Mouse (Mus musculus) CH12.LX (cell line): ENCODE results near the gene Olfr571. TPM values are rescaled to one million over a fixed set of nuclear protein-coding genes. Genes with fewer than 3 reads are reported as not detected.

ENCODE experiments used
- DNase-seq: peaks from one replicate; pipeline ENCODE4 v3.0.0-alpha.2; 2013; ENCODE audit errors: extremely low read depth
- H3K27ac ChIP-seq: 2 replicates; pipeline ENCODE4 v1.5.1; 2012; ENCODE audit warnings: low read depth, mild to moderate bottlenecking, control low read depth, moderate library complexity; ENCODE audit not compliant: insufficient read depth
- H3K27me3 ChIP-seq: replicated peaks from 2 replicates; pipeline ENCODE3; 2012; ENCODE audit warnings: inconsistent platforms
- H3K36me3 ChIP-seq, 2 experiments: replicated peaks in 1 of 2; 2 replicates each; pipeline versions ENCODE3 to v1.6.1; 2012; ENCODE audit warnings: inconsistent platforms in 1 of 2, low read length in 1 of 2, mild to moderate bottlenecking in 1 of 2, mixed read lengths in 1 of 2, moderate library complexity in 1 of 2; ENCODE audit not compliant: control insufficient read depth in 1 of 2, insufficient read depth in 1 of 2
- H3K4me1 ChIP-seq, 2 experiments: 2 replicates each; pipeline ENCODE4 v1.6.1; 2012; ENCODE audit warnings: inconsistent platforms in 1 of 2, moderate library complexity in 1 of 2; ENCODE audit not compliant: insufficient read depth in 2 of 2, control insufficient read depth in 1 of 2
- H3K4me2 ChIP-seq: 2 replicates; pipeline ENCODE4 v1.6.1; 2012; ENCODE audit warnings: low read depth, mild to moderate bottlenecking, control low read depth; ENCODE audit not compliant: poor library complexity, insufficient read depth, severe bottlenecking
- H3K4me3 ChIP-seq, 3 experiments: fragments of 150-350 bp in 1 of 3; sonication (generic) in 1 of 3; replicated peaks in 1 of 3; 2 replicates each; pipeline versions ENCODE3 to v1.5.1; 2011 to 2012; ENCODE audit warnings: low read depth in 2 of 3, low read length in 2 of 3, mild to moderate bottlenecking in 2 of 3, moderate library complexity in 2 of 3, control low read depth in 1 of 3, improper control_type of control experiment in 1 of 3, inconsistent platforms in 1 of 3, mixed read lengths in 1 of 3; ENCODE audit not compliant: poor library complexity in 1 of 3
- H3K79me2 ChIP-seq: replicated peaks from 2 replicates; pipeline ENCODE4 v1.6.1; 2012; ENCODE audit warnings: mild to moderate bottlenecking, moderate library complexity; ENCODE audit not compliant: control insufficient read depth, poor library complexity, insufficient read depth, severe bottlenecking; ENCODE audit errors: extremely low read depth
- H3K9ac ChIP-seq: 2 replicates; pipeline ENCODE4 v1.6.1; 2012; ENCODE audit warnings: low read depth, mild to moderate bottlenecking, control low read depth, moderate library complexity; ENCODE audit not compliant: insufficient read depth
- H3K9me3 ChIP-seq: replicated peaks from 2 replicates; pipeline ENCODE3; 2012; ENCODE audit warnings: low read length, inconsistent platforms, mixed read lengths
- CTCF ChIP-seq, 2 experiments: IDR thresholded peaks in 1 of 2; conservative IDR thresholded peaks in 1 of 2; 2 replicates each; pipeline ENCODE4 v1.5.1; 2011 to 2012; ENCODE audit warnings: low read depth in 2 of 2, low read length in 2 of 2, improper control_type of control experiment in 1 of 2, inconsistent platforms in 1 of 2, mild to moderate bottlenecking in 1 of 2, moderate library complexity in 1 of 2
- ELF1 ChIP-seq: IDR thresholded peaks from 2 replicates; pipeline ENCODE4 v1.6.1; 2014; ENCODE audit warnings: low read depth, mild to moderate bottlenecking, inconsistent platforms, low read length, improper control_type of control experiment
- EP300 ChIP-seq: IDR thresholded peaks from 2 replicates; pipeline ENCODE4 v1.6.1; 2011; ENCODE audit warnings: low read length, improper control_type of control experiment
- HCFC1 ChIP-seq: IDR thresholded peaks from 2 replicates; pipeline ENCODE4 v1.6.1; 2012; ENCODE audit warnings: low read depth, mild to moderate bottlenecking, inconsistent platforms, low read length, improper control_type of control experiment
- IRF4 ChIP-seq: IDR thresholded peaks from 2 replicates; pipeline ENCODE4 v1.6.1; 2014; ENCODE audit warnings: low read depth, mild to moderate bottlenecking, inconsistent platforms, low read length, improper control_type of control experiment
- JUND ChIP-seq: conservative IDR thresholded peaks from 2 replicates; pipeline ENCODE4 v1.6.1; 2011; ENCODE audit warnings: low read depth, low read length, improper control_type of control experiment
- MAFK ChIP-seq: IDR thresholded peaks from 2 replicates; pipeline ENCODE4 v1.6.1; 2011; ENCODE audit warnings: low read length, improper control_type of control experiment; ENCODE audit not compliant: insufficient replicate concordance
- MAX ChIP-seq: IDR thresholded peaks from 2 replicates; pipeline ENCODE4 v1.6.1; 2011; ENCODE audit warnings: low read length, improper control_type of control experiment
- MXI1 ChIP-seq: IDR thresholded peaks from 2 replicates; pipeline ENCODE4 v1.6.1; 2011; ENCODE audit warnings: mild to moderate bottlenecking, low read depth, low read length, improper control_type of control experiment
- MYC ChIP-seq: IDR thresholded peaks from 2 replicates; pipeline ENCODE4 v1.6.1; 2011; ENCODE audit warnings: low read depth, mild to moderate bottlenecking, improper control_type of control experiment, low read length
- NRF1 ChIP-seq: IDR thresholded peaks from 2 replicates; pipeline ENCODE4 v1.6.1; 2014; ENCODE audit warnings: low read depth, mild to moderate bottlenecking, inconsistent platforms, low read length, improper control_type of control experiment, moderate library complexity
- POLR2A ChIP-seq: IDR thresholded peaks from 2 replicates; pipeline ENCODE4 v1.6.1; 2011; ENCODE audit warnings: low read depth, mild to moderate bottlenecking, improper control_type of control experiment, low read length
- RAD21 ChIP-seq: IDR thresholded peaks from 2 replicates; pipeline ENCODE4 v1.6.1; 2011; ENCODE audit warnings: low read depth, mild to moderate bottlenecking, low read length, improper control_type of control experiment, moderate library complexity
- RCOR1 ChIP-seq: conservative IDR thresholded peaks from 2 replicates; pipeline ENCODE4 v1.6.1; 2012; ENCODE audit warnings: low read depth, mild to moderate bottlenecking, inconsistent platforms, low read length, improper control_type of control experiment
- SMC3 ChIP-seq: IDR thresholded peaks from 2 replicates; pipeline ENCODE4 v1.6.1; 2011; ENCODE audit warnings: low read depth, low read length, improper control_type of control experiment
- TBP ChIP-seq: conservative IDR thresholded peaks from 2 replicates; pipeline ENCODE4 v1.6.1; 2011; ENCODE audit warnings: low read depth, low read length, improper control_type of control experiment
- USF1 ChIP-seq: IDR thresholded peaks from 2 replicates; pipeline ENCODE4 v1.6.1; 2014; ENCODE audit warnings: low read depth, mild to moderate bottlenecking, inconsistent platforms, low read length, improper control_type of control experiment
- ZKSCAN1 ChIP-seq: IDR thresholded peaks from 2 replicates; pipeline ENCODE4 v1.6.1; 2012; ENCODE audit warnings: low read depth, inconsistent platforms, low read length, improper control_type of control experiment, borderline replicate concordance
- ZMIZ1 ChIP-seq: IDR thresholded peaks from 2 replicates; pipeline ENCODE4 v1.6.1; 2012; ENCODE audit warnings: low read depth, mild to moderate bottlenecking, inconsistent platforms, low read length, improper control_type of control experiment
- dilution Hi-C: fragments of 300-500 bp; cut with MboI; formaldehyde crosslinking; loops from 2 replicates; pipeline ENCODE4 v1.14.3; 2020; ENCODE audit warnings: low sequenced_read_pairs; ENCODE audit not compliant: extremely low pct_unique_long_range_greater_than_20kb, extremely low pct_ligation_motif_present
- in situ Hi-C: fragments of 300-500 bp; cut with MboI; formaldehyde crosslinking; loops from 3 replicates; pipeline ENCODE4 v1.14.3; 2019; ENCODE audit warnings: low sequenced_read_pairs, low pct_ligation_motif_present, low pct_unique_long_range_greater_than_20kb, mixed read lengths
- polyA plus RNA-seq: library from polyadenylated mRNA; unstranded; fragments of >175 nt; gene quantifications from 2 replicates; pipeline ENCODE4 v1.2.1, GENCODE M21; 2012; ENCODE audit warnings: low read depth; ENCODE audit not compliant: insufficient read length
- total RNA-seq, 2 experiments: library from RNA; depleted of rRNA; stranded (reverse); fragments of 300-350 nt in 1 of 2; fragments of >200 nt in 1 of 2; gene quantifications; 2 replicates each; pipeline ENCODE4 v1.2.3; 2012 to 2014

Olfr571 gene
- total and polyA plus RNA-seq, 3 experiments = not detected

DNA sequence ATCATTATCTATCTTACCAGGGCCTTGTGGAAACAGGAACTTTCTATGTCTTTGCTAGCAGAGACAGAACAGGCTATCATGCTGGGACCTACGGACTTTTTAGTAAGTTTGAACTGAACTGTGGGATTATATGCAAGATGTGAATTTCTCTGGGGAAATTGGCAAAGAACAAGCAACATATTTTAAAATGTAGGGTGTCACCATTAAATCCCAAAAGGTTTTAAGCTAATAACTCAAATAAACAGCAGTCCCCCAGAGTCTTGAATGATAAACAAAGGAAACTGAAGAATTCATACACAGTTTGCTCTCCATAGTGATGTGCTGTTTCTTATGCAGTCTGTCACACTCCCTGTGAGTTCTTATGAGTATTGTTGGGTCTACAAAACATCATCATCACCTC, 58.7 kb downstream of the Olfr571 start, which contains the start of gene Olfr566:
Gene Olfr566 (minus strand): TSS at position 101 of the 400 bp plus-strand sequence.
- dilution Hi-C loops (no loop called here), in situ Hi-C loops (no loop called here)
- H3K27ac ChIP-seq = no peak within 1 kb of the TSS
- no peaks in the 10 kb centered on the region for H3K27me3 ChIP-seq
- no peak within 1 kb of the TSS for H3K4me3 ChIP-seq
- TF ChIP-seq MYC (no peak), SMC3 (no peak), POLR2A (no peak), ZMIZ1 (no peak), ZKSCAN1 (no peak), HCFC1 (no peak), MAX (no peak), JUND (no peak), NRF1 (no peak), RCOR1 (no peak), MXI1 (no peak), RAD21 (no peak), IRF4 (no peak), EP300 (no peak), CTCF (conservative IDR thresholded peaks at IDR 0.05 in 1 of 2, IDR thresholded peaks at IDR 0.05 in 1 of 2; ENCODE audit: low read depth in 2 of 2, low read length in 2 of 2) (no peak), ELF1 (no peak), TBP (no peak)
- TF ChIP-seq, all 38 proteins: peak for 0
- H3K9ac ChIP-seq = no peak within 1 kb of the TSS
- DNase-seq = no peak
- no peaks in the 10 kb centered on the region for H3K4me1 ChIP-seq
- H3K36me3 ChIP-seq = no peaks in the 10 kb centered on the region
- H3K9me3 ChIP-seq = no peaks in the 10 kb centered on the region
- H3K4me2 ChIP-seq = peak within 1 kb of the TSS; percentile 70
- H3K79me2 ChIP-seq = no peaks in the 10 kb centered on the region

DNA sequence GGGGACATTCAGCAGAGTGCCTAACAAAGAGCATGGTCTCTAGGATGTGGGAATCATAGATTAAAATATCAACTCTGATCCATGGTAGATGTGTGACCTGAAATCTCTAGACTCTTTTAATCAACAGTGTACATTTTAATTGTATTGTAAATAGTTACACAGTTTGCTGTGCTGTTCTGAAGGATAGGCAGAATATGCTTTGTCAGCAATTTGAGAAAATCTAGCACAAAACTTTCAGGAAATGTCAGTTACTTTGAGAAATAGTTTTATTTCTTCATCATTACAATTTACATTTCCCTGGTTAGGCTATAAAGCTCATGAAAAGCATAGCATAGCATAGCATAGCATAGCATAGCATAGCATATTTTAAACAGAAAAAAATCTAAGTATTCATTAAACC, 61.5 kb downstream of the Olfr571 start:
- TF ChIP-seq USF1 = no peak
- peak; percentile 89 for TF ChIP-seq MAFK
- Histone ChIP-seq H3K9ac (no peak overlapping the region), H3K27me3 (no peaks in the 10 kb centered on the region), H3K4me2 (no peak overlapping the region), H3K36me3 (no peaks in the 10 kb centered on the region), H3K79me2 (no peaks in the 10 kb centered on the region), H3K27ac (no peak overlapping the region), H3K4me1 (no peaks in the 10 kb centered on the region), H3K9me3 (no peaks in the 10 kb centered on the region), H3K4me3 (no peak overlapping the region)
- dilution Hi-C loops = no loop called here
- DNase-seq = no peak
- in situ Hi-C loops = no loop called here

Other genes with a start within 250 kb of the Olfr571 start
Only the 20 nearest of the 27 such genes appear.
- gene Olfr559, start 190.0 kb downstream of the Olfr571 start, total RNA-seq (2012; rRNA removed) = not detected in 2 replicates
- not detected in 2 replicates for gene Olfr559, start 190.0 kb downstream of the Olfr571 start, total RNA-seq (2014; rRNA removed)
- not detected in 2 replicates for gene Olfr559, start 190.0 kb downstream of the Olfr571 start, polyA plus RNA-seq
- gene Olfr560, start 158.2 kb downstream of the Olfr571 start, total RNA-seq (2012; rRNA removed) = not detected in 2 replicates
- not detected in 2 replicates for gene Olfr560, start 158.2 kb downstream of the Olfr571 start, total RNA-seq (2014; rRNA removed)
- not detected in 2 replicates for gene Olfr560, start 158.2 kb downstream of the Olfr571 start, polyA plus RNA-seq
- not detected in 2 replicates for gene Olfr78, start 158.1 kb downstream of the Olfr571 start, total RNA-seq (2012; rRNA removed)
- not detected in 2 replicates for gene Olfr78, start 158.1 kb downstream of the Olfr571 start, total RNA-seq (2014; rRNA removed)
- not detected in 2 replicates for gene Olfr78, start 158.1 kb downstream of the Olfr571 start, polyA plus RNA-seq
- not detected in 2 replicates for gene Olfr561, start 146.3 kb downstream of the Olfr571 start, total RNA-seq (2012; rRNA removed)
- gene Olfr561, start 146.3 kb downstream of the Olfr571 start, total RNA-seq (2014; rRNA removed) = not detected in 2 replicates
- not detected in 2 replicates for gene Olfr561, start 146.3 kb downstream of the Olfr571 start, polyA plus RNA-seq
- not detected in 2 replicates for gene Olfr564, start 114.1 kb downstream of the Olfr571 start, total RNA-seq (2012; rRNA removed)
- gene Olfr564, start 114.1 kb downstream of the Olfr571 start, total RNA-seq (2014; rRNA removed) = not detected in 2 replicates
- gene Olfr564, start 114.1 kb downstream of the Olfr571 start, polyA plus RNA-seq = not detected in 2 replicates
- gene Olfr566, start 58.8 kb downstream of the Olfr571 start, total RNA-seq (2012; rRNA removed) = not detected in 2 replicates
- not detected in 2 replicates for gene Olfr566, start 58.8 kb downstream of the Olfr571 start, total RNA-seq (2014; rRNA removed)
- gene Olfr566, start 58.8 kb downstream of the Olfr571 start, polyA plus RNA-seq = not detected in 2 replicates
- gene Olfr568, start 40.4 kb downstream of the Olfr571 start, total RNA-seq (2012; rRNA removed) = not detected in 2 replicates
- not detected in 2 replicates for gene Olfr568, start 40.4 kb downstream of the Olfr571 start, total RNA-seq (2014; rRNA removed)
- gene Olfr568, start 40.4 kb downstream of the Olfr571 start, polyA plus RNA-seq = not detected in 2 replicates
- not detected in 2 replicates for gene Olfr569, start 26.7 kb downstream of the Olfr571 start, total RNA-seq (2012; rRNA removed)
- gene Olfr569, start 26.7 kb downstream of the Olfr571 start, total RNA-seq (2014; rRNA removed) = not detected in 2 replicates
- gene Olfr569, start 26.7 kb downstream of the Olfr571 start, polyA plus RNA-seq = not detected in 2 replicates
- not detected in 2 replicates for gene Olfr570, start 23.0 kb downstream of the Olfr571 start, total RNA-seq (2012; rRNA removed)
- not detected in 2 replicates for gene Olfr570, start 23.0 kb downstream of the Olfr571 start, total RNA-seq (2014; rRNA removed)
- not detected in 2 replicates for gene Olfr570, start 23.0 kb downstream of the Olfr571 start, polyA plus RNA-seq
- not detected in 2 replicates for gene Olfr572, start 6.9 kb upstream of the Olfr571 start, total RNA-seq (2012; rRNA removed)
- not detected in 2 replicates for gene Olfr572, start 6.9 kb upstream of the Olfr571 start, total RNA-seq (2014; rRNA removed)
- not detected in 2 replicates for gene Olfr572, start 6.9 kb upstream of the Olfr571 start, polyA plus RNA-seq
- gene Olfr573-ps1, start 25.0 kb upstream of the Olfr571 start, total RNA-seq (2012; rRNA removed) = not detected in 2 replicates
- gene Olfr573-ps1, start 25.0 kb upstream of the Olfr571 start, total RNA-seq (2014; rRNA removed) = not detected in 2 replicates
- gene Olfr573-ps1, start 25.0 kb upstream of the Olfr571 start, polyA plus RNA-seq = not detected in 2 replicates
- not detected in 2 replicates for gene Olfr574, start 30.9 kb upstream of the Olfr571 start, total RNA-seq (2012; rRNA removed)
- gene Olfr574, start 30.9 kb upstream of the Olfr571 start, total RNA-seq (2014; rRNA removed) = not detected in 2 replicates
- gene Olfr574, start 30.9 kb upstream of the Olfr571 start, polyA plus RNA-seq = not detected in 2 replicates
- gene Olfr575, start 41.2 kb upstream of the Olfr571 start, total RNA-seq (2012; rRNA removed) = not detected in 2 replicates
- not detected in 2 replicates for gene Olfr575, start 41.2 kb upstream of the Olfr571 start, total RNA-seq (2014; rRNA removed)
- gene Olfr575, start 41.2 kb upstream of the Olfr571 start, polyA plus RNA-seq = not detected in 2 replicates
- not detected in 2 replicates for gene Olfr576, start 45.1 kb upstream of the Olfr571 start, total RNA-seq (2012; rRNA removed)
- not detected in 2 replicates for gene Olfr576, start 45.1 kb upstream of the Olfr571 start, total RNA-seq (2014; rRNA removed)
- gene Olfr576, start 45.1 kb upstream of the Olfr571 start, polyA plus RNA-seq = not detected in 2 replicates
- not detected in 2 replicates for gene Olfr577, start 58.4 kb upstream of the Olfr571 start, total RNA-seq (2012; rRNA removed)
- not detected in 2 replicates for gene Olfr577, start 58.4 kb upstream of the Olfr571 start, total RNA-seq (2014; rRNA removed)
- gene Olfr577, start 58.4 kb upstream of the Olfr571 start, polyA plus RNA-seq = not detected in 2 replicates
- not detected in 2 replicates for gene Olfr578, start 71.8 kb upstream of the Olfr571 start, total RNA-seq (2012; rRNA removed)
- not detected in 2 replicates for gene Olfr578, start 71.8 kb upstream of the Olfr571 start, total RNA-seq (2014; rRNA removed)
- not detected in 2 replicates for gene Olfr578, start 71.8 kb upstream of the Olfr571 start, polyA plus RNA-seq
- gene Olfr582, start 120.5 kb upstream of the Olfr571 start, total RNA-seq (2012; rRNA removed) = not detected in 2 replicates
- gene Olfr582, start 120.5 kb upstream of the Olfr571 start, total RNA-seq (2014; rRNA removed) = not detected in 2 replicates
- not detected in 2 replicates for gene Olfr582, start 120.5 kb upstream of the Olfr571 start, polyA plus RNA-seq
- not detected in 2 replicates for gene Olfr583, start 133.8 kb upstream of the Olfr571 start, total RNA-seq (2012; rRNA removed)
- gene Olfr583, start 133.8 kb upstream of the Olfr571 start, total RNA-seq (2014; rRNA removed) = not detected in 2 replicates
- gene Olfr583, start 133.8 kb upstream of the Olfr571 start, polyA plus RNA-seq = not detected in 2 replicates
- not detected in 2 replicates for gene Olfr584, start 164.3 kb upstream of the Olfr571 start, total RNA-seq (2012; rRNA removed)
- gene Olfr584, start 164.3 kb upstream of the Olfr571 start, total RNA-seq (2014; rRNA removed) = not detected in 2 replicates
- gene Olfr584, start 164.3 kb upstream of the Olfr571 start, polyA plus RNA-seq = not detected in 2 replicates
- not detected in 2 replicates for gene Olfr585, start 180.2 kb upstream of the Olfr571 start, total RNA-seq (2012; rRNA removed)
- not detected in 2 replicates for gene Olfr585, start 180.2 kb upstream of the Olfr571 start, total RNA-seq (2014; rRNA removed)
- gene Olfr585, start 180.2 kb upstream of the Olfr571 start, polyA plus RNA-seq = not detected in 2 replicates